Comparison of ENCODE assay signal across 9 mouse cellular contexts in genomic region chr11:76483171-76483727, GRCm38 (mm10).
DNase-seq lines count a peak whose midpoint lies in the region; ATAC-seq and TF ChIP-seq lines count a peak whose summit lies in the region.
"Had no signal": no experiment of that assay in that cellular context is flagged by ENCODE, and none has a peak within 500 bp of the region (broad histone marks: within the 10 kb centered on the region; RNA-seq: fewer than 3 reads in every experiment).

No protein-coding gene starts in this region.

- no peak overlapping the region for H3K4me3 ChIP-seq in hindbrain, embryonic 13.5 days
- H3K4me3 ChIP-seq in hindbrain, embryonic 14.5 days (replicated peaks; ENCODE audit: low read length) = no peak overlapping the region
- H3K4me3 ChIP-seq in liver, adult 2 months (ENCODE audit: insufficient read depth, low read depth, low read length) = no peak overlapping the region

- H3K36me3 ChIP-seq in hindbrain, embryonic 13.5 days = peaks cover 27% of the 10 kb centered on the region
- H3K36me3 ChIP-seq in hindbrain, embryonic 14.5 days (replicated peaks; ENCODE audit: control insufficient read depth, insufficient read depth) = peaks cover 26% of the 10 kb centered on the region
- no peaks in the 10 kb centered on the region for H3K36me3 ChIP-seq in liver, adult 2 months (ENCODE audit: control insufficient read depth, insufficient read depth, low read length)

- ATAC-seq in hindbrain, embryonic 13.5 days (ENCODE audit: low FRiP score) = no peak
- ATAC-seq in hindbrain, embryonic 14.5 days (ENCODE audit: low FRiP score) = no peak
- no peak for ATAC-seq in inflammation-experienced regulatory T-cells, adult 6 months

- TF ChIP-seq CTCF in liver, adult 2 months (IDR thresholded peaks at IDR 0.05; ENCODE audit: low read depth, low read length) = no peak

- H3K9ac ChIP-seq in hindbrain, embryonic 13.5 days = peak overlapping the region; percentile 29; the same call in 1 of the 2 replicates
- H3K9ac ChIP-seq in hindbrain, embryonic 14.5 days = no peak overlapping the region
- H3K9ac ChIP-seq in liver, adult 2 months (ENCODE audit: low read depth, low read length) = no peak overlapping the region

- TF ChIP-seq POLR2A in liver, adult 2 months (IDR thresholded peaks at IDR 0.05; ENCODE audit: extremely low read depth, insufficient read depth, low read length) = no peak

- no peaks in the 10 kb centered on the region for H3K9me3 ChIP-seq in hindbrain, embryonic 13.5 days
- no peaks in the 10 kb centered on the region for H3K9me3 ChIP-seq in hindbrain, embryonic 14.5 days (ENCODE audit: control insufficient read depth, low read length)

- H3K4me2 ChIP-seq in hindbrain, embryonic 13.5 days = no peak overlapping the region
- H3K4me2 ChIP-seq in hindbrain, embryonic 14.5 days (replicated peaks) = no peak overlapping the region

- H3K27me3 ChIP-seq in hindbrain, embryonic 13.5 days = no peaks in the 10 kb centered on the region
- no peaks in the 10 kb centered on the region for H3K27me3 ChIP-seq in hindbrain, embryonic 14.5 days (ENCODE audit: control insufficient read depth, insufficient read depth, low read length)
- no peaks in the 10 kb centered on the region for H3K27me3 ChIP-seq in liver, adult 2 months (ENCODE audit: control insufficient read depth, insufficient read depth, low read length)

- WGBS in hindbrain, embryonic 13.5 days = 39% methylated on average over 4 of the region's 4 CpGs
- 24% methylated on average over 4 of the region's 4 CpGs for WGBS in hindbrain, embryonic 14.5 days
- WGBS in liver, adult 2 months = 78% methylated on average over 4 of the region's 4 CpGs

- no peak for DNase-seq in hindbrain, embryonic 14.5 days (ENCODE audit: low spot score)
- peak; percentile 58 for DNase-seq in A20 (ENCODE audit: low read depth, low spot score)
- peak; percentile 95 for DNase-seq in R1 (ENCODE audit: low read depth, low spot score)
- no peak for DNase-seq in liver, adult 2 months (ENCODE audit: extremely low read depth, low read depth, low spot score)
- no peak for DNase-seq in gastrocnemius, adult 8-10 months (ENCODE audit: low spot score in 2 of 2)
- no peak for DNase-seq in layer of hippocampus, adult 9-10 months (ENCODE audit: low spot score)
- DNase-seq: cerebellum, adult 11-12 months had no signal

- H3K79me2 ChIP-seq in liver, adult 2 months (ENCODE audit: control insufficient read depth, insufficient read depth, low read length) = no peaks in the 10 kb centered on the region

- peak overlapping the region; percentile 44 for H3K27ac ChIP-seq in hindbrain, embryonic 13.5 days
- no peak overlapping the region for H3K27ac ChIP-seq in hindbrain, embryonic 14.5 days
- H3K27ac ChIP-seq in liver, adult 2 months (replicated peaks; ENCODE audit: insufficient read depth, low read depth, low read length) = peak overlapping the region; percentile 34

- peaks cover 37% of the 10 kb centered on the region for H3K4me1 ChIP-seq in hindbrain, embryonic 13.5 days (replicated peaks)
- peaks cover 12% of the 10 kb centered on the region; the same call in 1 of the 2 replicates for H3K4me1 ChIP-seq in hindbrain, embryonic 14.5 days (replicated peaks; ENCODE audit: control insufficient read depth, insufficient read depth, low read length)
- H3K4me1 ChIP-seq in liver, adult 2 months (ENCODE audit: control insufficient read depth, insufficient read depth, low read length) = no peaks in the 10 kb centered on the region

Comparison
In these comparisons a context has a peak if more than half of its experiments do, and no peak if none do; other contexts are left out.
1. DNase-seq: peak in A20 (single experiment) and R1 (single experiment); none in hindbrain, embryonic 14.5 days (single experiment), liver, adult 2 months (single experiment), gastrocnemius, adult 8-10 months (0 of 2) and layer of hippocampus, adult 9-10 months (single experiment).